Mouse (Mus musculus) liver, adult 2 months (tissue): ENCODE data around the gene Sfi1.
"Not testable (repeated sequence)": the region's sequence is repeated elsewhere in the genome, so short reads cannot be mapped to it uniquely, and the experiment has no call there.

Experiments
- CTCF ChIP-seq: fragments of 200-500 bp; IDR thresholded peaks from 2 replicates; pipeline ENCODE4 v1.5.1; 2011; ENCODE audit warnings: low read depth, low read length, control low read depth
- POLR2A ChIP-seq: fragments of 200-500 bp; IDR thresholded peaks from 2 replicates; pipeline ENCODE4 v1.6.1; 2011; ENCODE audit warnings: low read length, control low read depth; ENCODE audit not compliant: insufficient read depth; ENCODE audit errors: extremely low read depth

- TF ChIP-seq POLR2A, CTCF: not testable (repeated sequence)
Observed at GRCm38 (mm10) chr11:3182707-3183106, 10.6 kb downstream of the Sfi1 start.
